Mouse (Mus musculus) left cerebral cortex, adult 2 months (tissue): Measurements from ENCODE around the gene Pias3. TPM values are rescaled to one million over a fixed set of nuclear protein-coding genes. Genes with fewer than 3 reads are reported as not detected.
A peak's percentile ranks its signal among the peaks of the same experiment; 100 is the strongest.
"Not testable (repeated sequence)": the region's sequence is repeated elsewhere in the genome, so short reads cannot be mapped to it uniquely, and the experiment has no call there.

Experiments used
- DNase-seq, 2 experiments: peaks; one replicate each; pipeline ENCODE4 v3.0.0; 2021 to 2022; ENCODE audit warnings: low spot score in 2 of 2, mixed read lengths in 1 of 2; ENCODE audit errors: extremely low spot score in 1 of 2
- H3K27ac ChIP-seq: fragments of 200-600 bp; 2 replicates; pipeline ENCODE4 v1.8.1; 2022
- H3K4me3 ChIP-seq: fragments of 200-600 bp; 2 replicates; pipeline ENCODE4 v1.8.1; 2022
- CTCF ChIP-seq: fragments of 200-600 bp; IDR thresholded peaks from 2 replicates; pipeline ENCODE4 v1.8.1; 2022; ENCODE audit warnings: antibody characterized with exemption, mild to moderate bottlenecking, moderate library complexity
- intact Hi-C: fragments of 180-260 bp; cut with DNase I; formaldehyde crosslinking; loops from one replicate; pipeline ENCODE4 v1.15.1; 2025
- total RNA-seq, 2 experiments: library from RNA; stranded (reverse); gene quantifications; 2 replicates each; pipeline ENCODE4 v1.2.3; 2021

Pias3 gene
- total RNA-seq, 2 experiments from 2014 or later, result 23.6 to 30.3 TPM

GRCm38 (mm10) chr3:96671519-96671918 is 24.7 kb upstream of the Pias3 start:
- no peak for DNase-seq
- intact Hi-C loops, result loop anchor here (2.0 kb wide), 1 partner anchor 25 kb away; the partner anchor contains the start of gene Pias3
- Histone ChIP-seq H3K4me3 (no peak overlapping the region), H3K27ac (no peak overlapping the region)
- TF ChIP-seq CTCF, result no peak

DNA sequence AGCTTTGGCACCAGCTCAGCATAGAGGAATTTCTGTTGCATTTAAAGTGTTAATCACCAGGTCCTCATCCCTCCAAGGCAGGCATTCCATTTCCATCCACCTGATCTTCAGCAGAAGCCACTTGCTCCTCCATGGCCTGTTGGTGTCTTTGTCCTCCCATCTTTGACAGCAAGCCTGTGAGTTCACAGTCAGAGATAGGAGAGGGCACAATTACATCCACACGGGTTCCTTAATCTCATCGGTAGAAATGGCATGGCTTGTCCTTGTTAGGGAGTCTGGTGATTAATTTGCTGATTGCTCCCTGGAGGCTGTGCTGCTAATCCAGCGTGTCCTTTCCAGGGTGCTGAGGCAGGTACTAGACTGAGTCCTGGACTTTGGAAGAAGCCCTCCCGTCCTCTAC is 22.7 kb upstream of the Pias3 start:
- H3K27ac ChIP-seq, result no peak overlapping the region
- DNase-seq, result no peak
- TF ChIP-seq CTCF, result no peak
- intact Hi-C loops, result no loop called here
- H3K4me3 ChIP-seq, result no peak overlapping the region

- Histone ChIP-seq H3K4me3 (no peak overlapping the region), H3K27ac (no peak overlapping the region)
- no peak for TF ChIP-seq CTCF
- DNase-seq, result no peak
- intact Hi-C loops, result no loop called here
Measured at GRCm38 (mm10) chr3:96674442-96674841, 21.7 kb upstream of the Pias3 start.

DNA sequence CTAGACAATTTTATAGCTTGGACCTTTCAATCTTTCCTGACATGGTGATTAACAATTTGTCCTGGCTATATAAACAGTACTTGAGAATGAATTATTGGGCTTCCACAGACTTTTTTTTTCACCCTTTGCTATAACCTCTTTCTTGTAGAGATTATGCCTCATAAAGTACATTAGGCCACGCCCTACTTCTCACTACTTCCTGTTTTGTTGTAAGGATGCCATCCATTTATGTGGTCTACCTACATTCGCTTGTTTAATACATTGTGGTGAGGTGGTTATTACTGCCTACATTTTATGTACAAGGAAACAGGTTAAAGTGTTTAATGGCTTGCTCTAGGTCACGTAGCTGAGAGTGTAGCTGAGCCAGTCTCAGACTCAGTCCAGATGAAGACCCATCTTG is 21.0 kb upstream of the Pias3 start:
- H3K27ac ChIP-seq, result no peak overlapping the region
- intact Hi-C loops, result no loop called here
- no peak for TF ChIP-seq CTCF

GRCm38 (mm10) chr3:96675690-96676089 is 20.5 kb upstream of the Pias3 start:
- intact Hi-C loops, result no loop called here
- no peak for TF ChIP-seq CTCF
- DNase-seq, result no peak
- no peak overlapping the region for H3K27ac ChIP-seq
- H3K4me3 ChIP-seq, result no peak overlapping the region

More for the DNA sequence above, 21.0 kb upstream of the Pias3 start:
- DNase-seq, result no peak
- H3K4me3 ChIP-seq, result no peak overlapping the region

- Histone ChIP-seq H3K4me3 (no peak overlapping the region), H3K27ac (no peak overlapping the region)
- no peak for TF ChIP-seq CTCF
- intact Hi-C loops, result no loop called here
- no peak for DNase-seq
Measured at GRCm38 (mm10) chr3:96678456-96678855, 17.7 kb upstream of the Pias3 start.

GRCm38 (mm10) chr3:96679159-96679674 is 17.0 kb upstream of the Pias3 start:
- H3K4me3 ChIP-seq, result no peak overlapping the region
- H3K27ac ChIP-seq, result no peak overlapping the region
- no peak for DNase-seq
- intact Hi-C loops, result no loop called here
- no peak for TF ChIP-seq CTCF

DNA sequence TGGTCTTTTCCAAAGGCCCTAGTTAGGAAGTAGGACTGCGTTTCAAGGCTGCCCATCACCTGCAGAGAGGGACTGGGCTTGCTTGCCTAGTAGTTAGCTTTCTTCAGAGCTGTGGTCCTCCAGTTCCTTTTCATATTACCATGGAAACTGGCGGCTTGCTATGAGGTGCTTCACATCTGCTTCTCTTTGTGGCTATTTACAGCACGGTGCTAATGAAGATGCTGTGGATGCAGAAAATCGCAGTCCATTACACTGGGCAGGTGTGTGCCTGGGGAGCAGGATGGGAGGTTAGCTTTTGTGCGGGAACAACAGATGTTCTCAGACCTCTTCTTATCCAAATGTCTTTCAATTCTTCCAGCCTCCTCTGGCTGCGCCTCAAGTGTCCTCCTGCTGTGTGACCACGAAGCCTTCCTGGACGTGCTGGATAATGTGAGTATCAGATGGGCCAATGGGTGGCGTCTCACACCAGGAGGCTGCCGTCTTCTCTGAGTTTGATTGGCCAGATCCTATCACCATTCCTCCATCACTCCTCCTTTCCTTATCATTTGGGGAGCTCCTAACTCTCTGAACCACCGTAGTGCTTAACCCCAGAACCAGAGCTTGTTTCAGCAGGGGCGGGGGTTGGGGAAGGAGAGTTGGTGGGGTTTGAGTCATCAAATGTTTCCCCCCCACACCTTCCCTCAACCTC is 15.8 kb upstream of the Pias3 start:
- no peak overlapping the region for H3K27ac ChIP-seq
- no peak for TF ChIP-seq CTCF
- DNase-seq, result no peak
- intact Hi-C loops, result no loop called here
- no peak overlapping the region for H3K4me3 ChIP-seq

DNA sequence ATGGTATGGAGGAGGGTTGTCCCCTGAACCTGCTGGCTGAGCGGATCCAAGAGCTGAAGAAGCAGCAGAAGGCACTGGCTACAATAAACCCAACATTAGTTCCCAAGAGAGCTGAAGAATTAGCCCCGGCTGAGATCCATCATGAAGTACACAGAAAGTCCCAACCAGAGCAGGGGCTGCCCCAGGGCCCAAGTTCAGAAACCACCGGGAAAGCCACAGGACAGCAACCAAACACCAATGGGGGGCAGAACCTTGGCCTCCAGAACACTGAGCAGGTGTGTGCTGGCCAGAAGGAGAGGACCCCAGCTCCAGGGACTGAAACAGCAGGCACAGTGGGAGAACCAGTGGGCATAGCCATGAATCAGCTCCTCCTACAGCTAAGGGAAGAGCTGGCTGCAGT is 12.7 kb upstream of the Pias3 start:
- no peak overlapping the region for H3K27ac ChIP-seq
- no peak for DNase-seq
- intact Hi-C loops, result no loop called here
- no peak for TF ChIP-seq CTCF
- H3K4me3 ChIP-seq, result no peak overlapping the region

- DNase-seq, result no peak
- no peak for TF ChIP-seq CTCF
- Histone ChIP-seq H3K4me3 (no peak overlapping the region; the same call in 1 of the 2 replicates), H3K27ac (peak overlapping the region; percentile 7; the same call in 1 of the 2 replicates)
- intact Hi-C loops, result no loop called here
Measured at GRCm38 (mm10) chr3:96684151-96684821, 11.9 kb upstream of the Pias3 start.

DNA sequence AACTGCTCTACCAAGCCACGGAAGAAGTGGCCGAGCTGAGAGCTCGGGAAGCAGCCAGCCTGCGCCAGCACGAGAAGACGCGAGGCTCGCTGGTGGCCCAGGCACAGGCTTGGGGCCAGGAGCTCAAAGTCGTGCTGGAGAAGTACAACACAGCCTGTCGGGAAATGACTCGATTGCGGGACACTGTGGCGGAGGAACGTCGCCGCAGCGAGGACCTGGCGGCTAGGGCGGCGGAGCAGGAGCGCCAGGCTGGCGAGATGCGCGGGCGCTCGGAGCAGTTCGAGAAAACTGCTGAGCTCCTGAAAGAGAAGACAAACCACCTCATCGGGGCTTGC is 11.4 kb upstream of the Pias3 start:
- peak overlapping the region; percentile 7; the same call in 1 of the 2 replicates for H3K27ac ChIP-seq
- intact Hi-C loops, result no loop called here
- no peak for TF ChIP-seq CTCF
- peak overlapping the region; percentile 17 for H3K4me3 ChIP-seq
- DNase-seq, result no peak

DNA sequence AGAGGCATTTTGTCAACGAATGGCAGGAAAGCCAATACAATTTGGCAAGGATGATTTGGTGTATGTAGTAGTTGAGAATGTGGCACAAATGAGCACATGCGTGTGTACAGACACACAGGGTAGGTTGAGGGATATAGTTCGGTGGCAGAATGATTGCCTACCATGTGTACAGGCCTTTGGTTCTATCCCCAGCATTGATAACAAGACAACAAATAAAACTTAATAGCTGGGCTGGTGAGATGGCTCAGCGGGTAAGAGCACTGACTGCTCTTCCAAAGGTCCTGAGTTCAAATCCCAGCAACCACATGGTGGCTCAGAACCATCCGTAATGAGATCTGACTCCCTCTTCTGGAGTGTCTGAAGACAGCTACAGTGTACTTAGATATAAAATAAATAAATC is 10.1 kb upstream of the Pias3 start:
- DNase-seq, intact Hi-C loops, H3K27ac ChIP-seq, H3K4me3 ChIP-seq: not testable (repeated sequence)

GRCm38 (mm10) chr3:96688854-96689253 is 7.3 kb upstream of the Pias3 start:
- Histone ChIP-seq H3K4me3 (no peak overlapping the region), H3K27ac (no peak overlapping the region)
- no peak for TF ChIP-seq CTCF
- no peak for DNase-seq
- intact Hi-C loops, result no loop called here
